Mouse (Mus musculus) lung, postnatal 0 days (tissue): ENCODE measurements around the gene Nrbf2.

Source experiments
- CTCF ChIP-seq: IDR thresholded peaks from 2 replicates; pipeline ENCODE4 v1.5.1; 2016; ENCODE audit warnings: antibody characterized with exemption, mild to moderate bottlenecking
- EP300 ChIP-seq: IDR thresholded peaks from 2 replicates; pipeline ENCODE4 v1.6.1; 2016; ENCODE audit warnings: antibody characterized with exemption, mild to moderate bottlenecking, control low read depth

- TF ChIP-seq CTCF, result no peak
- no peak for TF ChIP-seq EP300
Observed at GRCm38 (mm10) chr10:67252353-67252752, 32.8 kb downstream of the Nrbf2 start.
